In genomic region chr7:133876139-133876538, GRCm38 (mm10) we compare ENCODE assay signal across 17 mouse cellular contexts.
"Had no signal": no experiment of that assay in that cellular context is flagged by ENCODE, and none has a peak within 500 bp of the region (broad histone marks: within the 10 kb centered on the region; RNA-seq: fewer than 3 reads in every experiment).

No protein-coding gene starts in this region.

- H3K36me3 ChIP-seq: neural tube, embryonic 12.5 days; neural tube, embryonic 13.5 days; neural tube, embryonic 15.5 days; stomach, embryonic 15.5 days had no signal

- H3K4me3 ChIP-seq: neural tube, embryonic 12.5 days; neural tube, embryonic 13.5 days; neural tube, embryonic 15.5 days; stomach, embryonic 15.5 days had no signal

- H3K27ac ChIP-seq: neural tube, embryonic 12.5 days; neural tube, embryonic 13.5 days; neural tube, embryonic 15.5 days; stomach, embryonic 15.5 days; stomach, postnatal 0 days had no signal

- DNase-seq: retina, postnatal 1 day; right cerebral cortex, adult 18-20 months; right cerebral cortex, postnatal 14 days; right cerebral cortex, postnatal 25 days; right cerebral cortex, postnatal 4 days; spleen, adult 18-20 months; thymus, adult 18-20 months; thymus, adult 2 months; thymus, postnatal 14 days; thymus, postnatal 25 days; thymus, postnatal 36 days; thymus, postnatal 4 days had no signal

- H3K4me2 ChIP-seq: neural tube, embryonic 12.5 days; neural tube, embryonic 13.5 days; neural tube, embryonic 15.5 days; stomach, embryonic 15.5 days had no signal

- H3K9ac ChIP-seq: neural tube, embryonic 12.5 days; neural tube, embryonic 13.5 days; neural tube, embryonic 15.5 days; stomach, embryonic 15.5 days had no signal

- H3K9me3 ChIP-seq: neural tube, embryonic 12.5 days; neural tube, embryonic 13.5 days; neural tube, embryonic 15.5 days; stomach, embryonic 15.5 days had no signal

- H3K27me3 ChIP-seq: neural tube, embryonic 12.5 days; neural tube, embryonic 13.5 days; neural tube, embryonic 15.5 days; stomach, embryonic 15.5 days had no signal

- H3K4me1 ChIP-seq: neural tube, embryonic 12.5 days; neural tube, embryonic 13.5 days; neural tube, embryonic 15.5 days; stomach, embryonic 15.5 days had no signal
